Mouse (Mus musculus): ENCODE results near the gene Ctu1. TPM values are rescaled to one million over a fixed set of nuclear protein-coding genes. Genes with fewer than 3 reads are reported as not detected.
A peak's percentile ranks its signal among the peaks of the same experiment; 100 is the strongest.

Gene Ctu1
- polyA plus RNA-seq, 1 experiment from 2014 or later, result 12.0 TPM

GRCm38 (mm10) chr7:43710031-43710430 is 38.2 kb downstream of the Ctu1 start:
- no peak overlapping the region for H3K27ac ChIP-seq
- no peaks in the 10 kb centered on the region for H3K36me3 ChIP-seq
- no peaks in the 10 kb centered on the region for H3K9me3 ChIP-seq
- H3K4me3 ChIP-seq, result no peak overlapping the region
- 89% methylated on average over 3 of the region's 3 CpGs for WGBS
- H3K4me1 ChIP-seq, result peaks cover 13% of the 10 kb centered on the region
- no peak for DNase-seq (ENCODE audit: low spot score)
- H3K27me3 ChIP-seq (ENCODE audit: insufficient read depth, poor library complexity, severe bottlenecking), result peaks cover 5% of the 10 kb centered on the region; the same call in 1 of the 2 replicates

GRCm38 (mm10) chr7:43712267-43712666 is 40.5 kb downstream of the Ctu1 start, which contains the start of gene Klk13:
Klk13 (plus strand) TSS chr7:43712567.
- Histone ChIP-seq H3K9me3 (no peaks in the 10 kb centered on the region), H3K4me3 (peak within 1 kb of the TSS; percentile 38), H3K4me1 (peaks cover 13% of the 10 kb centered on the region), H3K27ac (no peak within 1 kb of the TSS), H3K36me3 (no peaks in the 10 kb centered on the region), H3K27me3 (ENCODE audit: insufficient read depth, poor library complexity, severe bottlenecking) (peaks cover 5% of the 10 kb centered on the region; the same call in 1 of the 2 replicates)
- no peak for DNase-seq (ENCODE audit: low spot score)
- WGBS, result 52% methylated on average over 4 of the region's 4 CpGs

- Histone ChIP-seq H3K27me3 (ENCODE audit: insufficient read depth, poor library complexity, severe bottlenecking) (peaks cover 5% of the 10 kb centered on the region; the same call in 1 of the 2 replicates), H3K27ac (no peak overlapping the region), H3K4me1 (peaks cover 13% of the 10 kb centered on the region), H3K9me3 (no peaks in the 10 kb centered on the region), H3K4me3 (peak overlapping the region; percentile 38), H3K36me3 (no peaks in the 10 kb centered on the region)
- DNase-seq (ENCODE audit: low spot score), result no peak
- WGBS, result 1% methylated on average over 9 of the region's 9 CpGs
Observed at GRCm38 (mm10) chr7:43712917-43713316, 41.1 kb downstream of the Ctu1 start.

GRCm38 (mm10) chr7:43713741-43714351 is 42.0 kb downstream of the Ctu1 start:
- Histone ChIP-seq H3K36me3 (no peaks in the 10 kb centered on the region), H3K4me3 (peak overlapping the region; percentile 38), H3K27ac (no peak overlapping the region), H3K4me1 (peaks cover 13% of the 10 kb centered on the region), H3K27me3 (ENCODE audit: insufficient read depth, poor library complexity, severe bottlenecking) (peaks cover 5% of the 10 kb centered on the region; the same call in 1 of the 2 replicates), H3K9me3 (no peaks in the 10 kb centered on the region)
- DNase-seq (ENCODE audit: low spot score), result no peak
- 6% methylated on average over 19 of the region's 19 CpGs for WGBS

Other genes with a start within 250 kb of the Ctu1 start
- not detected in 2 replicates for gene Lim2, start 244.3 kb upstream of the Ctu1 start, polyA plus RNA-seq (2016; fragmentation: Nextera tagmentation; extraction: Ambion mirVana)
- not detected in 2 replicates for gene Nkg7, start 234.9 kb upstream of the Ctu1 start, polyA plus RNA-seq (2016; fragmentation: Nextera tagmentation; extraction: Ambion mirVana)
- not detected in 2 replicates for gene Cldnd2, start 231.2 kb upstream of the Ctu1 start, polyA plus RNA-seq (2016; fragmentation: Nextera tagmentation; extraction: Ambion mirVana)
- gene Etfb, start 227.9 kb upstream of the Ctu1 start, polyA plus RNA-seq (2016; fragmentation: Nextera tagmentation; extraction: Ambion mirVana), result 505 and 580 TPM in 2 replicates
- not detected in 2 replicates for gene Gm45233, start 227.9 kb upstream of the Ctu1 start, polyA plus RNA-seq (2016; fragmentation: Nextera tagmentation; extraction: Ambion mirVana)
- gene Vsig10l, start 208.9 kb upstream of the Ctu1 start, polyA plus RNA-seq (2016; fragmentation: Nextera tagmentation; extraction: Ambion mirVana), result 1.4 and 1.5 TPM in 2 replicates
- 0.20 TPM in 1 of 2 replicates, not detected in the other for gene Iglon5, start 181.9 kb upstream of the Ctu1 start, polyA plus RNA-seq (2016; fragmentation: Nextera tagmentation; extraction: Ambion mirVana)
- gene 4931406B18Rik, start 166.1 kb upstream of the Ctu1 start, polyA plus RNA-seq (2016; fragmentation: Nextera tagmentation; extraction: Ambion mirVana), result not detected in 2 replicates
- 0.34 and 0.37 TPM in 2 replicates for gene Cd33, start 127.6 kb upstream of the Ctu1 start, polyA plus RNA-seq (2016; fragmentation: Nextera tagmentation; extraction: Ambion mirVana)
- gene Zfp658, start 109.8 kb upstream of the Ctu1 start, polyA plus RNA-seq (2016; fragmentation: Nextera tagmentation; extraction: Ambion mirVana), result 1.4 and 2.1 TPM in 2 replicates
- 9.7 and 10.0 TPM in 2 replicates for gene Zfp719, start 92.4 kb upstream of the Ctu1 start, polyA plus RNA-seq (2016; fragmentation: Nextera tagmentation; extraction: Ambion mirVana)
- gene Zfp819, start 64.8 kb upstream of the Ctu1 start, polyA plus RNA-seq (2016; fragmentation: Nextera tagmentation; extraction: Ambion mirVana), result 0.06 and 0.21 TPM in 2 replicates
- not detected in 2 replicates for gene Ceacam18, start 37.3 kb upstream of the Ctu1 start, polyA plus RNA-seq (2016; fragmentation: Nextera tagmentation; extraction: Ambion mirVana)
- 0.70 TPM in 1 of 2 replicates, not detected in the other for gene Siglece, start 11.9 kb upstream of the Ctu1 start, polyA plus RNA-seq (2016; fragmentation: Nextera tagmentation; extraction: Ambion mirVana)
- gene Klk14, start 18.4 kb downstream of the Ctu1 start, polyA plus RNA-seq (2016; fragmentation: Nextera tagmentation; extraction: Ambion mirVana), result not detected in 2 replicates
- 0.67 and 0.78 TPM in 2 replicates for gene Klk13, start 40.6 kb downstream of the Ctu1 start, polyA plus RNA-seq (2016; fragmentation: Nextera tagmentation; extraction: Ambion mirVana)
- not detected in 2 replicates for gene Klk12, start 96.9 kb downstream of the Ctu1 start, polyA plus RNA-seq (2016; fragmentation: Nextera tagmentation; extraction: Ambion mirVana)
- not detected in 2 replicates for gene Klk11, start 102.6 kb downstream of the Ctu1 start, polyA plus RNA-seq (2016; fragmentation: Nextera tagmentation; extraction: Ambion mirVana)
- gene Klk10, start 109.0 kb downstream of the Ctu1 start, polyA plus RNA-seq (2016; fragmentation: Nextera tagmentation; extraction: Ambion mirVana), result 0.20 and 0.28 TPM in 2 replicates
- not detected in 2 replicates for gene Klk9, start 119.9 kb downstream of the Ctu1 start, polyA plus RNA-seq (2016; fragmentation: Nextera tagmentation; extraction: Ambion mirVana)
- 25.2 and 28.5 TPM in 2 replicates for gene Klk8, start 125.6 kb downstream of the Ctu1 start, polyA plus RNA-seq (2016; fragmentation: Nextera tagmentation; extraction: Ambion mirVana)
- not detected in 2 replicates for gene Klk7, start 139.3 kb downstream of the Ctu1 start, polyA plus RNA-seq (2016; fragmentation: Nextera tagmentation; extraction: Ambion mirVana)
- not detected in 2 replicates for gene Klk6, start 152.5 kb downstream of the Ctu1 start, polyA plus RNA-seq (2016; fragmentation: Nextera tagmentation; extraction: Ambion mirVana)
- 0.14 TPM in 1 of 2 replicates, not detected in the other for gene Klk5, start 170.0 kb downstream of the Ctu1 start, polyA plus RNA-seq (2016; fragmentation: Nextera tagmentation; extraction: Ambion mirVana)
- gene Klk4, start 209.1 kb downstream of the Ctu1 start, polyA plus RNA-seq (2016; fragmentation: Nextera tagmentation; extraction: Ambion mirVana), result 0.10 TPM in 1 of 2 replicates, not detected in the other

All from heart, embryonic 10.5 days (tissue).